Mouse (Mus musculus): ENCODE measurements around the gene Pde6c. TPM values are rescaled to one million over a fixed set of nuclear protein-coding genes. Genes with fewer than 3 reads are reported as not detected.

The Pde6c gene
- polyA plus RNA-seq, 1 experiment from 2014 or later, result 0.10 TPM

- peak; percentile 71 for ATAC-seq (ENCODE audit: low FRiP score, low TSS enrichment)
- H3K9ac ChIP-seq (replicated peaks; ENCODE audit: low read length), result no peak overlapping the region
- no peaks in the 10 kb centered on the region for H3K4me1 ChIP-seq (ENCODE audit: insufficient read depth, low read length)
- no peak overlapping the region for H3K4me2 ChIP-seq (replicated peaks; ENCODE audit: low read depth, low read length)
- H3K9me3 ChIP-seq (ENCODE audit: low read length), result no peaks in the 10 kb centered on the region
- no peaks in the 10 kb centered on the region for H3K27me3 ChIP-seq (ENCODE audit: insufficient read depth, low read length)
- 65% methylated on average over 11 of the region's 11 CpGs for WGBS
- H3K36me3 ChIP-seq (ENCODE audit: insufficient read depth, low read length), result no peaks in the 10 kb centered on the region
- no peak overlapping the region for H3K4me3 ChIP-seq (ENCODE audit: low read length)
- H3K27ac ChIP-seq (ENCODE audit: low read length), result no peak overlapping the region
Measured at GRCm38 (mm10) chr19:38133986-38134385, 1.4 kb downstream of the Pde6c start.

- WGBS, result 91% methylated on average over 6 of the region's 6 CpGs
- Histone ChIP-seq H3K9me3 (ENCODE audit: low read length) (no peaks in the 10 kb centered on the region), H3K27me3 (ENCODE audit: insufficient read depth, low read length) (no peaks in the 10 kb centered on the region), H3K4me3 (ENCODE audit: low read length) (no peak overlapping the region), H3K4me1 (ENCODE audit: insufficient read depth, low read length) (no peaks in the 10 kb centered on the region), H3K36me3 (ENCODE audit: insufficient read depth, low read length) (no peaks in the 10 kb centered on the region), H3K9ac (replicated peaks; ENCODE audit: low read length) (no peak overlapping the region), H3K4me2 (replicated peaks; ENCODE audit: low read depth, low read length) (no peak overlapping the region), H3K27ac (ENCODE audit: low read length) (no peak overlapping the region)
- no peak for ATAC-seq (ENCODE audit: low FRiP score, low TSS enrichment)
Measured at GRCm38 (mm10) chr19:38134806-38135205, 2.2 kb downstream of the Pde6c start.

GRCm38 (mm10) chr19:38143540-38144271 lies 11.1 kb downstream of the Pde6c start:
- no peak for ATAC-seq (ENCODE audit: low FRiP score, low TSS enrichment)
- Histone ChIP-seq H3K4me2 (replicated peaks; ENCODE audit: low read depth, low read length) (no peak overlapping the region), H3K36me3 (ENCODE audit: insufficient read depth, low read length) (no peaks in the 10 kb centered on the region), H3K27me3 (ENCODE audit: insufficient read depth, low read length) (no peaks in the 10 kb centered on the region), H3K4me3 (ENCODE audit: low read length) (no peak overlapping the region), H3K27ac (ENCODE audit: low read length) (no peak overlapping the region), H3K4me1 (ENCODE audit: insufficient read depth, low read length) (no peaks in the 10 kb centered on the region), H3K9me3 (ENCODE audit: low read length) (no peaks in the 10 kb centered on the region), H3K9ac (replicated peaks; ENCODE audit: low read length) (no peak overlapping the region)
- 76% methylated on average over 4 of the region's 4 CpGs for WGBS

- no peak for ATAC-seq (ENCODE audit: low FRiP score, low TSS enrichment)
- Histone ChIP-seq H3K36me3 (ENCODE audit: insufficient read depth, low read length) (no peaks in the 10 kb centered on the region), H3K27ac (ENCODE audit: low read length) (no peak overlapping the region), H3K4me2 (replicated peaks; ENCODE audit: low read depth, low read length) (no peak overlapping the region), H3K27me3 (ENCODE audit: insufficient read depth, low read length) (no peaks in the 10 kb centered on the region), H3K4me1 (ENCODE audit: insufficient read depth, low read length) (peaks cover 5% of the 10 kb centered on the region; the same call in 1 of the 2 replicates), H3K4me3 (ENCODE audit: low read length) (no peak overlapping the region), H3K9me3 (ENCODE audit: low read length) (no peaks in the 10 kb centered on the region), H3K9ac (replicated peaks; ENCODE audit: low read length) (no peak overlapping the region)
- 100% methylated on average over 1 of the region's 1 CpGs for WGBS
Measured at GRCm38 (mm10) chr19:38156243-38156642, 23.7 kb downstream of the Pde6c start.

- ATAC-seq (ENCODE audit: low FRiP score, low TSS enrichment), result no peak
- Histone ChIP-seq H3K9ac (replicated peaks; ENCODE audit: low read length) (no peak overlapping the region), H3K27me3 (ENCODE audit: insufficient read depth, low read length) (no peaks in the 10 kb centered on the region), H3K4me1 (ENCODE audit: insufficient read depth, low read length) (no peaks in the 10 kb centered on the region), H3K36me3 (ENCODE audit: insufficient read depth, low read length) (no peaks in the 10 kb centered on the region), H3K9me3 (ENCODE audit: low read length) (no peaks in the 10 kb centered on the region), H3K27ac (ENCODE audit: low read length) (no peak overlapping the region), H3K4me3 (ENCODE audit: low read length) (no peak overlapping the region), H3K4me2 (replicated peaks; ENCODE audit: low read depth, low read length) (no peak overlapping the region)
- WGBS, result 88% methylated on average over 21 of the region's 21 CpGs
Measured at GRCm38 (mm10) chr19:38161648-38162354, 29.2 kb downstream of the Pde6c start.

GRCm38 (mm10) chr19:38164633-38165032 lies 32.1 kb downstream of the Pde6c start:
- Histone ChIP-seq H3K4me2 (replicated peaks; ENCODE audit: low read depth, low read length) (no peak overlapping the region), H3K27ac (ENCODE audit: low read length) (no peak overlapping the region), H3K4me1 (ENCODE audit: insufficient read depth, low read length) (no peaks in the 10 kb centered on the region), H3K9me3 (ENCODE audit: low read length) (peaks cover 3% of the 10 kb centered on the region; the same call in 1 of the 2 replicates), H3K27me3 (ENCODE audit: insufficient read depth, low read length) (no peaks in the 10 kb centered on the region), H3K36me3 (ENCODE audit: insufficient read depth, low read length) (no peaks in the 10 kb centered on the region), H3K4me3 (ENCODE audit: low read length) (no peak overlapping the region), H3K9ac (replicated peaks; ENCODE audit: low read length) (no peak overlapping the region)
- ATAC-seq (ENCODE audit: low FRiP score, low TSS enrichment), result no peak
- 41% methylated on average over 2 of the region's 2 CpGs for WGBS

GRCm38 (mm10) chr19:38179675-38180074 lies 47.1 kb downstream of the Pde6c start:
- H3K4me1 ChIP-seq (ENCODE audit: insufficient read depth, low read length), result no peaks in the 10 kb centered on the region
- H3K9ac ChIP-seq (replicated peaks; ENCODE audit: low read length), result no peak overlapping the region
- no peak for ATAC-seq (ENCODE audit: low FRiP score, low TSS enrichment)
- no peak overlapping the region for H3K4me3 ChIP-seq (ENCODE audit: low read length)
- H3K4me2 ChIP-seq (replicated peaks; ENCODE audit: low read depth, low read length), result no peak overlapping the region
- no peaks in the 10 kb centered on the region for H3K36me3 ChIP-seq (ENCODE audit: insufficient read depth, low read length)
- WGBS, result 88% methylated on average over 9 of the region's 9 CpGs
- no peaks in the 10 kb centered on the region for H3K9me3 ChIP-seq (ENCODE audit: low read length)
- H3K27ac ChIP-seq (ENCODE audit: low read length), result no peak overlapping the region
- no peaks in the 10 kb centered on the region for H3K27me3 ChIP-seq (ENCODE audit: insufficient read depth, low read length)

- H3K4me1 ChIP-seq (ENCODE audit: insufficient read depth, low read length), result no peaks in the 10 kb centered on the region
- no peaks in the 10 kb centered on the region for H3K27me3 ChIP-seq (ENCODE audit: insufficient read depth, low read length)
- 83% methylated on average over 5 of the region's 5 CpGs for WGBS
- no peak for ATAC-seq (ENCODE audit: low FRiP score, low TSS enrichment)
- H3K27ac ChIP-seq (ENCODE audit: low read length), result no peak overlapping the region
- H3K36me3 ChIP-seq (ENCODE audit: insufficient read depth, low read length), result 0 out of 2 replicates have a peak, but pooled peaks cover 17% of the 10 kb centered on the region
- no peak overlapping the region for H3K9ac ChIP-seq (replicated peaks; ENCODE audit: low read length)
- no peaks in the 10 kb centered on the region for H3K9me3 ChIP-seq (ENCODE audit: low read length)
- H3K4me3 ChIP-seq (ENCODE audit: low read length), result no peak overlapping the region
- H3K4me2 ChIP-seq (replicated peaks; ENCODE audit: low read depth, low read length), result no peak overlapping the region
Measured at GRCm38 (mm10) chr19:38186631-38187344, 54.2 kb downstream of the Pde6c start.

GRCm38 (mm10) chr19:38187345-38187680 lies 54.7 kb downstream of the Pde6c start:
- 86% methylated on average over 2 of the region's 2 CpGs for WGBS
- Histone ChIP-seq H3K9me3 (ENCODE audit: low read length) (no peaks in the 10 kb centered on the region), H3K27me3 (ENCODE audit: insufficient read depth, low read length) (no peaks in the 10 kb centered on the region), H3K4me3 (ENCODE audit: low read length) (no peak overlapping the region), H3K4me1 (ENCODE audit: insufficient read depth, low read length) (no peaks in the 10 kb centered on the region), H3K27ac (ENCODE audit: low read length) (no peak overlapping the region), H3K36me3 (ENCODE audit: insufficient read depth, low read length) (0 out of 2 replicates have a peak, but pooled peaks cover 17% of the 10 kb centered on the region), H3K4me2 (replicated peaks; ENCODE audit: low read depth, low read length) (no peak overlapping the region), H3K9ac (replicated peaks; ENCODE audit: low read length) (no peak overlapping the region)
- no peak for ATAC-seq (ENCODE audit: low FRiP score, low TSS enrichment)

All from kidney, embryonic 16.5 days (tissue).